Mouse (Mus musculus) layer of hippocampus, adult 11-12 months (tissue): ENCODE data around the gene Aip.

ENCODE experiments used
- DNase-seq: peaks from one replicate; pipeline ENCODE4 v3.0.0; 2022; ENCODE audit warnings: low spot score

Gene Aip

DNA sequence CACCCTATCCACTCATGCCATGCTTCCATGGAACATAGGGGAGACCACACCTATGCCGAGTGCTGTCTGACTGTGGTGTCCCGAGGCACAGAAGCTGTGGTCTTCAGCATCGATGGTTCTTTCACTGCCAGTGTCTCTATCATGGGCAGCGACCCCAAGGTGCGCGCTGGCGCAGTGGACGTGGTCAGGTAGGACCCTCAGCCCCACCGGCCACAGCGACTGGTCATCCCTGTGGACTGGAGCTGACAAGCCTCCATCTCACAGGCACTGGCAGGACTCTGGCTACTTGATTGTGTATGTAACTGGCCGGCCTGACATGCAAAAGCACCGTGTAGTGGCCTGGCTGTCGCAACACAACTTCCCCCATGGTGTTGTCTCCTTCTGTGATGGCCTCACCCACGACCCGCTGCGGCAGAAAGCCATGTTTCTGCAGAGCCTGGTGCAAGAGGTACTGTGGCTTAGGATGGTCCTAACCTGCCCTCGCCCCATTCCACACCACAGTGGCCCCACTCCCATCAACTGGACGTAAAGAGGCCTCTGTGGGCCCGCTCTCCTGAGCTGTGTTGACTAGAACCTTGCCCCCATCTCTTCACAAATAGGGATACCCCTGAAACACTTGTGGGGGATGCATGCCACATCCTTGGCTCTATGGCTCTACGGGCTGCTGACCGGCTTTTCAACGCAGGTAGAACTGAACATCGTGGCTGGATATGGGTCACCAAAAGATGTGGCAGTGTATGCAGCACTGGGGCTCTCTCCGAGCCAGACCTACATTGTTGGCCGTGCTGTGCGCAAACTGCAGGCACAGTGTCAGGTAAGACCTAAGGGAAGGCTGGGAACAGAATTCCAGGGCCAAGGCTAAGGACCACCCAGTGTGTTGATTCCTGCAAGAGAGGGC lies 13.3 kb downstream of the Aip start:
- no peak for DNase-seq

- DNase-seq, result no peak
These were observed 17.1 kb downstream of the Aip start for GRCm38 (mm10) chr19:4108535-4108934.

- DNase-seq, result no peak
These were observed 19.0 kb downstream of the Aip start for GRCm38 (mm10) chr19:4106654-4107053.

GRCm38 (mm10) chr19:4104675-4105194 lies 20.9 kb downstream of the Aip start:
- DNase-seq, result no peak

GRCm38 (mm10) chr19:4103792-4104191 lies 21.9 kb downstream of the Aip start:
- no peak for DNase-seq

DNA sequence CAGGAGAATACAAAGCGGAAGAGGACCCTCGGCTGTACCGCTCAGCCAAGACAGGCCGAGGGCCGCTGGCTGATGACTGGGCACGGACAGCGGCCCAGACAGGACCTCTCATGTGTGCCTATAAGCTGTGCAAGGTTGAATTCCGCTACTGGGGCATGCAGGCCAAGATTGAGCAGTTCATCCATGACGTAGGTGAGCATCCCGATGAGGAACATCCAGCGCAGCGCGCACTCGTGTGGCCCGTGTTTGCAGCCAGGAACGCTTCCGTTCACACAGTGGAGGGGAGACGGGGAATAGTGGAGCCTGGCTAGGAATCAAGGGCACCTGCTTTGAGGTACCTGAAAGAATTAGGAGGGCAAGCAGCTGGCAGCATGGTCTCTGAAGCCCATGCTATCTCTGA lies 22.4 kb downstream of the Aip start:
- no peak for DNase-seq

DNA sequence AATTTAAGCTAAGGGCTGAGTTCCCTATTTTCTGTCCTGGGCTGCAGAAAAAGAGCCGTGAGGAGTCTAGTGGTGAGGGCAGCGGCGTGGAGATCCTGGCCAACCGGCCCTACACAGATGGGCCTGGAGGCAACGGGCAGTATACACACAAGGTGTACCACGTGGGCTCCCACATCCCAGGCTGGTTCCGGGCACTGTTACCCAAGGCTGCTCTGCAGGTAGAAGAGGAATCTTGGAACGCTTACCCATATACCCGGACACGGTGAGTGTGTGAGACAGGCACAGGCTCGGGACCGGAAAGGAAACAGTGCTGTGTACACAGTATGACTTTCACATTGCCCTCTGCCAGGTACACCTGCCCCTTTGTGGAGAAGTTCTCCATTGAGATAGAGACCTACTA lies 23.0 kb downstream of the Aip start:
- DNase-seq, result no peak

GRCm38 (mm10) chr19:4102049-4102448 lies 23.6 kb downstream of the Aip start:
- DNase-seq, result no peak

DNA sequence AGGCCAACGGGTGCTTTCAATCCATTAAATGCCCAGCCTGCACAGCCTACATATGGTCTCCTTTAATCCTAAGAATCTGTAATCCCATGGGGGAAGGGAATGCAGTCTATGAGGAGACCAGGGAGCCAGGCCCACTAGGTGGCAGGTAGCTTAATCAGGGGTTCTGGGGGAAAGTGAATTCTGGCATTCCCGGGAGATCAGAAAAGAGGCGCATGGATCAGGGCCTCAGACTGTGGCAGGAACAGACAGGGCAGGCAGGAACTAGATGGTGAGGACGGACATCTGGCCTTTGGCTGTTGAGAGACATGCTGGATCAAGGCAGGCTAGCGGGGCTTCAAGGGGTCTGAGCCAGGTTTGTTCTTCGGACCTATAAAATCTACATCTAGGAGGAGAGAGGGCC lies 24.2 kb downstream of the Aip start:
- DNase-seq, result no peak

DNA sequence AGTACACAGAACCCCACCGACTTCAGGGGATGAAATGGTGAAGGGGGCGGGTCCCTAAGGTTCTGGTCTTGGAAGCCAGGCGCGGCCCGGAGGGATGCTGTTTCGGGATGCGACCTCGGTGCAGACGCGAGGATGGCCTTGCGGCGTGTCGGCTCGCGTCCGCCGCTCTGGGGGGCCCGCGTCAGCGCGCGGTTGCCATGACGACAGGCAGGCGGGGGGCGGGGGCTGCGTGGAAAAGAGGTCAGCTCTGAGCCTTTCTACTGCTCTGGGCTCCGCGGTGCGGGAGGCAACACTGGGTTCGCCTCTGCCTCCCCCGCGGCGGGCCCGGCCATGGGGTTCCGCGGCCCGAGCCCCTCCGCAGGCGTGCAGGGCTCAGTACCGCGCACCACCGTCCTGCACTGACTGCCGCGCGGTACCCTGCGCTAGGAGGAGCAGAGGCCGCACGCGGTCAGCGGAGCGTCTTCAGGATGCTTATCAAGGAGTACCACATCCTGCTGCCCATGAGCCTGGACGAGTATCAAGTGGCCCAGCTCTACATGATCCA lies 24.9 kb downstream of the Aip start:
- peak; percentile 60 for DNase-seq

DNA sequence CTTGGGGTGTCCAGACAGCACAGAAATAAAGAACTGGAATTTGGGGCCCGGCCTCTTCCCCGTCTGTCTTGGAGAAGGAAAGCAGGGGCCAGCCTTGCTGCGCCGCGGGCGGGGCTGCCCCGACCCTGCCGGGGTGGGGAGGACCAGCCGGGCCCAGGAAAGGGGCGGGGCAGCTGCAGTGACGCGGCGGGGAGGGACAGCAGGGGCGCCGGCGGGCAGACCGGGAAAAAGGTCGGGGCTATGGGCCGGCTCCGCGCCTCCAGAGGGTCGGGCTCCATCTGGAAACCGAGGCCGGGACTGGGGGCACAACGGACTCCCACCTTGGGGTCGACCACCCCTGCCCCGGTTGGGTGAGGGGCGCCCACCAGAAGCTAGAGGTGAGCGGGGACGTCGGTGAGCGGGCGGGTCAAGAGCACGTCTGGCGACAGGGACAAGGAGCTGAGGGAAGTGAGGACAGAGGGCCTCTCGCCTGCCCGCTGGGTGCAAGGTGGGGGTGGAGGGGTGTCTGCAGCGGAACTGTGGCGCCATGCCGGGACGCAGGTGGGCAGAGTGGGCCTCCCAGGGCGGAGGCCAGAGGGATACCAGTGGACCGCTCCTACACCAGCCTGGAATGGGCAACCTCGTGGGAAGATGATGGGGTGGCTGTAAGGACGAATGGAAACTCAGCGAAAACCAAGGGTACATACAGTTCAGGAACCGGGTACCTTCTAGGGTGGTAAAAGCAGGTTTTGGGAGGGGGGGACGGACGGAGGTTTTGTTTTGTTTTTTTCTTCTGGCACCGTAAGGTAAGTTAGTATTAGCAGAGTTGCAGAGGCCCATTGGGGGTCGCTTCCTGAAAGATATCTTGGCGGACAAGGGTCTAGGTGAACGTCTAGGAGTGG lies 25.6 kb downstream of the Aip start, which contains the start of gene Pitpnm1:
Gene Pitpnm1 (plus strand): TSS at position 162 of the 881 bp plus-strand sequence.
- DNase-seq, result no peak

DNA sequence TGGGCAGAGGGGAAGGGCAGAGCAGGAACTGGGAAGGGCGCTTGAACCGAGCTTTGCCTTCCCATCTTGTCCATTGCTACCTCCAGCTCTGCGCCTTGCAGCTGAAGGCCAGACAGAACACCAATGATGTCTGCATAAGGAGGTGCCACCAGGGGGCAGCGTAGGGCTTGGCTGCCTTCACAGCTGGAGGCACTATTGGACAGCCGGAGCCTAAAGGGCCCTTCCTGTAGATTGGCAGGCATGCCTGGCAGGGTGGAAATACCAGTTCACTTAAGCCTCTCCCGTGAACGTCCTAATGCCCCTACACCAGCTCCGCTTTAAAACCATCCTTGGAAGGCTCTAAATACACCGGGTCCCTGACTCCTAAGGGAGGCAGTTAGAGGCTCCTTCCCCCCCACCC lies 26.6 kb downstream of the Aip start:
- DNase-seq, result peak; percentile 93

DNA sequence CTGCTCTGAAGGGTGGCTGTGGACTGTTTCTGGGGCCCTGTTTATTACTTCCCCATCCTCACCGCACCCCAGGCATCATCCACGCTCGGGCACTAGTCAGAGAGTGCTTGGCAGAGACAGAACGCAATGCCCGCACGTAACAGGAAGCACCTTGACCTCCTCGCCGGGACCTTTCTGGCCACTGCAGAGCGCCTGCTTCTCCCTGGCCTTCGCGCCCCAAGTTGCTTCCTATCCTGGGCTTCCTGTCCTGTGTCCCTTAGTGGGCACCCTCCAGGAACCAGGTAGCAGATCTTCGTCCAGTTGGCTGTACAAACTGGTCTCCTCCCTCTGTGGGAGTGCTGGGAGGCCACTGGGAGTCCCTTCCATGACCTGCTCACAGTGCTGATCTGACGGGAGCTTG lies 27.2 kb downstream of the Aip start:
- no peak for DNase-seq

DNA sequence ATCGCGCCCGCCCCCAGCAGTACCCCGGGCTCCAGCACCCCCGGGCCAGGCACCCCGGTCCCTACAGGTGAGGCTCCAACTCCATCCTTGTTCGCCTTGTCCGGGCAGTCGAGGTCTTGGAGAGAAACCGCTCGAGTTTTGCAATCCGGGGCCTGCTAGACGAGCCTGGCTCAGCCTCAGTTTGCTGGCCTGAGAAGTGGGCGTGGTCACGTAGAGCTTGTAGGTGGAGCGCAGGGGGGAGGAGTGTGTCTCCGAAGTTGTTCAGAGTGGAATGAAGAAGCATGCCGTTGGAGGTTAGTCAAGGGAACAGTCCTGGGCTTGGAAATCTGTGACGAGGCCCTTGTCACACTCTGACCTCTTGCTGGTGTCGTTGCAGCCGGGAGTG lies 28.2 kb downstream of the Aip start:
- peak; percentile 77 for DNase-seq

DNA sequence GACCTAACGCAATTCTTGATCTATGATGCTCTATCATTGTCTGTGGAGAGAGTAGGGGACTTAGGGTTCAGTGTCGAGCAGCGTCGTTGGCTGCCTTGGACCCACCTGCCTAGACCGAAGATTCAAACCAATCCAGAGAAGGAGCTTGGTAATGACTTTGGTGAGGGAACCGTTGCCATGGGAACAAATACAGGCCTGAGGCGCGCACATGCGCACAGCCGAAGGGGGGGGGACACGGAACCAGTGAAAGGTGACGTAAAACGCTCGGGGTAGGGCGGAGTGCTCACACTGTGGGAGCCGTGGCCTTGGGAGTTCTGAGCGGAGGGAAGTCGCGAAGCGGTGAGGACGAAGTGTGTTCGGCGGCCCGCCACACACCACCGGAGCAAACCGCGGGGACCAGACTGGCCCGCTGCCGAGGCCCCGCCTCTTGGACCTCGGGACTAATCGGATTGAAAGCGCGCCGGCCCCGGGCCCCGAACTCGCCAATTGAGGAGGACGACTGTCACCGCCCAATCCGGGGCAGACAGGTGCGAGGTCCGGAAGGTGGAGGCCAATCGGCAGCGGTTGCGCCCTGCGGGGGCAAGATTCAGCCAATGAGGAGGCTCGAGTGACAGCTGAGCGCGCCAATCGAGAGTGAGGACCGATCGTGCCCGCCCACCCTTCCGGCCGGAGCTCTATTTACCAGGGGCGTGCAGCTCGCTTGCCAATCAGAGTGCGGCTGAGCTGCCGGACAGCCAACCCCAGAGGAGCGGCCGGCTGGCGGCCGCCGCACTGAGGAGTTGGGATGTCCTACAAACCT lies 28.8 kb downstream of the Aip start, which contains the start of gene Cdk2ap2:
Gene Cdk2ap2 (plus strand): TSS at position 541 of the 799 bp plus-strand sequence.
- peak; percentile 100 for DNase-seq

- no peak for DNase-seq
These were observed 29.9 kb downstream of the Aip start for GRCm38 (mm10) chr19:4095802-4096201.

DNA sequence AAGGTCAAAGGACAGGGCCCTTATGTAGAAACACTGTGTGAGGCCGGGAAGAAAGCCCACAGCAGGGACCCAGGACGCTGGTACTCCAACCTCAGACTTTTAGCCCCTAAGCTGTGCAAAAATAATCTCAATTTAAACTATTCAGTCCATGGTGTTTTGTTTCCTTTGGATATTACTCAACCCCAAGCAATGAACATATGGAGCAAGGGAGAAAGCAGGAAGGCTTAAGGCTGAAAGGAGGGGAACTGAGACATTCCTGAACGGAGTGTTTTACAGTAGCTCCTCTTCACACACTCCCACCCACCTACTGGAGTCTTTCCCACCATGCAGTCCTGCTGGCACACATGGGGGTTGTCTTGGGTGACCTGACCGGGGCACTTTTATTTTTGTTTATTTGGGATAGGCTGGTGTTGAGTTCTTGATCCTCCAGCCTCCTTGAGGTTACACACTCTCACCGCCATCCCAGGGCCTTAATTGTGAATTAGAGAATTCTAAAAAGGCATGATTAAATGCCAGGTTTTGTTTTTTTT lies 30.8 kb downstream of the Aip start:
- no peak for DNase-seq

DNA sequence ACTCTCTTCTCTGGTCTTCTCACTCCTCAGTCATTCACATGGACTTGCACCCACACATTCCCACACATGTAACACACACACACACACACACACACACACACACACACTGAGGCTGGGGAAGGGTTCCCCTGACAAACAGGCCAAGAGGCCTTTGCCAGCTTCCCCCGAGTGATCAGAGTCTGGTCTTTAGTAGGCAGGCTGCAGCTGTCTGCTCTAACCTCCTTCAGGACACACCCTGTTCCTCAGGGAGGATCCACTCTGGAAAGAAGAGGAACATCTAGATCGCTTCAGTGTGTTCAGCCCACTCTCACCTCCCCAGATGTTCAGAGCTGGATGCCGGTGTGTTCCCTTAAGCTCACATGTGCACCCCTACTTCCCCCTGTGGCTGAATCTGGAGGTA lies 31.3 kb downstream of the Aip start:
- DNase-seq, result no peak

GRCm38 (mm10) chr19:4093772-4094171 lies 31.9 kb downstream of the Aip start:
- no peak for DNase-seq

DNA sequence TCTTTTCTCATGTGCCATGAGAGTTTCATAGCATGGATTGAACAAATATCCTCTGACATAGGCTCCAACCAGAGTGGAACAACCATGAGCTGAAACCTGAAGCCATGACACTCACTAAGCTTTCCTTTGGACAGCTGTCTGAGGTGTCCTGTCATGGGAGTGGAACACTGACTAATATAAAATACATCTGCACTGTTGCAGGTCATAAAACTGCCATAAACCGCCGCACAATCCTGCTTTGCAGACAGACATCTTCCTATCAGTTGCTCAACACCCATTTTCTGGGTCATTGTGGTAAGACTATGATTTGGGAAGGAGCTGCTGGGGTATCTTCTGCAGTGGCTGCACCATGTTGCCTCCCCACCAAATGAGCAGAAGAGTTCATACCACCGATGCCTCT lies 32.9 kb downstream of the Aip start:
- DNase-seq, result no peak

DNA sequence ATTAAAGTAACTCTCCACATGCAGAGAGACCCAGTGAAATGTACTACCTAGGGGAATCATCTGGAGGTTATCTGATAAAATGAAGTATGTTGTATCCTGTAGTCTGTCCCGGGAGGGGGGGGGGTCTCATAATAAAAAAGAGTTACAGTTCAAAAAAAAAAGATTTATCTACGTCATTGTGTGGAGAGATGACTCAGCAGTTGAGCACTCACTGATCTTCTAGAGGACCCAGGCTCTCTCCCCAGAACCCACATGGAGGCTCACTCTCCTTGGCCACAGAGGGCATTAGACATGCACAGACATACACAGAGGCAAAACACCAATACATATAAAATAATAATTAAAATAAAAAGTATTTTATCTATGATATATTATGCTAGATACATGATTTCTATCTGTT lies 34.3 kb downstream of the Aip start:
- DNase-seq, result no peak
